Mouse (Mus musculus) cerebellum, adult 11 months (tissue): Measurements from ENCODE around the gene Slc30a4.
A peak's percentile ranks its signal among the peaks of the same experiment; 100 is the strongest.

Experiments
- DNase-seq: peaks from one replicate; pipeline ENCODE4 v3.0.0; 2022

Gene Slc30a4

GRCm38 (mm10) chr2:122672841-122673240 lies 29.6 kb downstream of the Slc30a4 start:
- no peak for DNase-seq

GRCm38 (mm10) chr2:122671714-122672113 lies 30.7 kb downstream of the Slc30a4 start:
- no peak for DNase-seq

- no peak for DNase-seq
Measured at GRCm38 (mm10) chr2:122667856-122668255, 34.6 kb downstream of the Slc30a4 start.

- peak; percentile 26 for DNase-seq
Measured at GRCm38 (mm10) chr2:122665973-122666875, 36.2 kb downstream of the Slc30a4 start.

GRCm38 (mm10) chr2:122665253-122665972 lies 37.0 kb downstream of the Slc30a4 start:
- DNase-seq = no peak

- no peak for DNase-seq
Measured at GRCm38 (mm10) chr2:122659825-122660224, 42.6 kb downstream of the Slc30a4 start.

GRCm38 (mm10) chr2:122657707-122658524 lies 44.5 kb downstream of the Slc30a4 start:
- DNase-seq = no peak

GRCm38 (mm10) chr2:122656767-122657166 lies 45.7 kb downstream of the Slc30a4 start:
- DNase-seq = no peak

- DNase-seq = no peak
Measured at GRCm38 (mm10) chr2:122656052-122656451, 46.4 kb downstream of the Slc30a4 start.

GRCm38 (mm10) chr2:122652096-122653084 lies 50.1 kb downstream of the Slc30a4 start:
- DNase-seq = no peak

GRCm38 (mm10) chr2:122638673-122639072 lies 63.8 kb downstream of the Slc30a4 start:
- DNase-seq = no peak

- no peak for DNase-seq
Measured at GRCm38 (mm10) chr2:122638029-122638428, 64.4 kb downstream of the Slc30a4 start.

- peak; percentile 60 for DNase-seq
Measured at GRCm38 (mm10) chr2:122637526-122637997, 64.9 kb downstream of the Slc30a4 start.

GRCm38 (mm10) chr2:122636686-122637085 lies 65.8 kb downstream of the Slc30a4 start, which contains the start of gene AA467197:
Gene AA467197 (plus strand): TSS chr2:122636986.
- DNase-seq = no peak
